Mouse (Mus musculus): Measurements from ENCODE around the gene Padi2.
A peak's percentile ranks its signal among the peaks of the same experiment; 100 is the strongest.

Gene Padi2

GRCm38 (mm10) chr4:140960781-140961466, 54.8 kb downstream of the Padi2 start, which contains the start of gene Sdhb:
Gene Sdhb (plus strand): TSS chr4:140961203.
- peak; percentile 87 to 94 for DNase-seq

DNA sequence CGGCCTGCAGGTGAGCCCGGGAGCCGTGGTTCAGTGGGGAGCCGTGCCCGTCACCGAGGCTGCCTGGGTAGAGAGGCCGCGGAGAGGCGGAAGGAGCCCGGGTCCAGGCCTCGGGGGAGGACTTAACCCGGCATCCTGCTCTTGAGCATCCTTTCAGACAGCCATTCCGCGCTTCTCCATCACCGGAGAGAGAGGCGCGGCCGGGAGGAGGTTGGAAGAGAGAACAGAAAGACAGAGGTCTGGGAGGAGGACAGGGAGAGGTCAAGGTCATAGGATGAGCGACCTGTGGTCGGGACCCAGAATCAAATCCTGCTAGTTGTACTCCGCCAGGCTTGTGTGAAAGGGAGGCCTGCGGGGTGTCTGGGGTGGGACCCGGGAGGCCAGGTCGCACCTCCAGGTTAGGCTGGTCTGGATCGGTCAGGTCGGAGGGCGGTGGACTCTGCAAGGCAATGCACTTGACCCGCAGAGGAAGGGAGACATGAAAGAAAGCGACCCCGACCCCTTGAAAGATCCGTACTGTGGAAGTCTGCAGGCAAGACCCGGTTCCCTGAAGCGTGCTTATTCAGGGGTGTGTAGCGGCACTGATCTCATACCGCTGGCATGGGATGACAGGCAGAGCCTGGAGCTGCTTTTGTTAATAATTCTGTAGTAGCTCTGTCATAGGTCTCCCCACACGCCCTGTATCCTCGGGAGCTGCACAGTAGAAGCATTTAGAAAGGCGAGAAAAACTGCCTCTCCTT, 55.5 kb downstream of the Padi2 start:
- DNase-seq = no peak

- no peak for DNase-seq
These were observed 56.2 kb downstream of the Padi2 start for GRCm38 (mm10) chr4:140962207-140962909.

- DNase-seq = no peak
These were observed 56.8 kb downstream of the Padi2 start for GRCm38 (mm10) chr4:140962950-140963349.

GRCm38 (mm10) chr4:140963941-140964597, 57.9 kb downstream of the Padi2 start:
- no peak for DNase-seq

DNA sequence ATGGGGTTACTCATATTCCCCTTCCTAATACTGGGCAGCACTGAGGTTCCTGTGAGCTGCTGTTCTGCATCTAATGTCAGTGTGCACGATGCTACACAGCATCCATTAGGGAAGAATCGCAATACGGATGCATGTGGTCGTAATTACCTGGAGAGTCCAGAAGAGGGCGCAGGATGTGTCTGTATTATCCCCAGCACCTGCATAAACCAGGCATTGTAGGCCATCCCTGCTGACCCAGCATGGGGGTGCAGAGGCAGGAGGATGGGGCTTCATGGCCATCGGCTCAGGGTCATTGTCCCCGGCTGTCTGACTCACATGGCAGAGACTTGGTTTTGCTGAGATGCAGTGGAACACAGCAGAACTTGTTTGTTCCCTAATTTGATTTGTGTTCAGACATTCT, 58.5 kb downstream of the Padi2 start:
- DNase-seq = peak; percentile 46 to 63

DNA sequence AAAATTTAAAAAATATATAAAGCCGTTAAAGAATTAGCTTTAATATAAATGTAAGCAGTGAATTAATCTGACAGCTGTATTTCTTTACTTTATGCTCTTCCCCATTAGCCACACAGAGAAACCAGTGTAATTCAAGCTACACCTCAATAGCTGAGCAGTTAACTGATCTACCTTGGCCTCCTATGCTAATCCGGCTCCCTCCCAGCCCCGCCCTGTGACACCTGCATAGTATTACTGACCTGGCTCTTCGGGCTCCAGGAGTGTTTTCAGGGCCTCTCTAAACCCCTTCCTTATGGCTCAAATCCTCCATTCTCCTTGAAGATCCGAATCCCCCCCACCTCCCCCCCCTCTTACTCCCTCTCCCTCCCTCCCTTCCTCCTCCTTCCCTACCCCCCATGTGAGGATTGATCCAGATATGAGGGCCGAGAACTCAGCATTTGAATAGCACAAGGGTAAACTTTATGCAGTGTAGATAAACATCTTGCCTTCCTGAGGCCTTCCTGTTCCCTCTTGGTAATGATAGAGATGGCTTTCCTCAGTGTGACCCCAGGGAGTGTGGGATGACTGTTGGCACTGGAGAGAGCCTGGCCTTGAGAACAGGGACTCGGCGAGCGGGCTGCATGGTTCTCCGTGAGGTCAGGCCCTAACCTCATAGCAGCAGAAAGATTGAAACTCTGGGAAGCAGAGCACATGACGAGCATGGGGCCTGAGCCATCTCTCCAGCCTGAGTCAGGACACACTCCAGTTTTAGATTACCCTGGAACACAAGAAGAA, 61.4 kb downstream of the Padi2 start:
- DNase-seq = no peak

- DNase-seq = no peak
These were observed 65.5 kb downstream of the Padi2 start for GRCm38 (mm10) chr4:140971691-140972090.

- DNase-seq = no peak
These were observed 68.3 kb downstream of the Padi2 start for GRCm38 (mm10) chr4:140974408-140974807.

DNA sequence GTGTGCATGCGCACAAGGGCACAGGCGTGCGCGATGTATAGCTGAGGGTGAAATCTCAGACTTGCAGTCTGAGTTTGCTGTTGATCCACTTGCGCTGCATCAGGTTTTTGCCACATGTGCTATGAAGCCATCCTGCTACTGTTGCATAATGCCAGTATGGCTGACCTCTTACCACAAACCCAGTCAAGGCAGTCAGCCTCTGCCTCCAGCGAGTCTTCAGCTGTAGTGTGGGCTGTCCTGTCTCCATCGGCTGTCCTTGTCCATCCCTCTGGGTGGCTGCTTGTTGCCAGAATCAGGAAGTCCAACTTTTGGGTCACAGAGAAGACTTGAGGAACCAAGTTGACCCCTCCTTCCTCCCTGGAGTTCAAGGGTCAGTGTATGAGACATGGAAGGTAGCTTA, 69.2 kb downstream of the Padi2 start:
- no peak for DNase-seq

- DNase-seq = no peak
These were observed 71.1 kb downstream of the Padi2 start for GRCm38 (mm10) chr4:140977278-140977677.

- DNase-seq = no peak
These were observed 71.9 kb downstream of the Padi2 start for GRCm38 (mm10) chr4:140977886-140978692.

DNA sequence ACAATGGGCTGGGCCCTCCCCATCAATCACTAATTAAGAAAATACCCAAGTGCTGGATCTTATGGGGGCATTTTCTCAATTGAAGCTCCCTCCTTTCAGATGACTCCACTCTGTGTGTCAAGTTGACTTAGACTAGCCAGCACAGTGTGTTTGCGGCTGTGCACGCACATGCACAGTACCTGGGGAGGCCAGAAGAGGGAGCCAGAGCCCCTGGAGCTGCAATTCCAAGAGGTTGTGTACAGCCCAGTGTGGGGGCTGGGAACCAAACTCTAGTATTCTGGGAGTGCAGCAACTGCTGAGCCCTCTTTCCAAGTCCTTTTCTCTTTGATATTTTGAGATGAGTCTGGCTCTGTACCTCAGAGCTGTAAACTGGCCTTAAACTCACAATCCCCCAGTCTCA, 75.5 kb downstream of the Padi2 start:
- no peak for DNase-seq

- DNase-seq = no peak
These were observed 76.7 kb downstream of the Padi2 start for GRCm38 (mm10) chr4:140982808-140983207.

DNA sequence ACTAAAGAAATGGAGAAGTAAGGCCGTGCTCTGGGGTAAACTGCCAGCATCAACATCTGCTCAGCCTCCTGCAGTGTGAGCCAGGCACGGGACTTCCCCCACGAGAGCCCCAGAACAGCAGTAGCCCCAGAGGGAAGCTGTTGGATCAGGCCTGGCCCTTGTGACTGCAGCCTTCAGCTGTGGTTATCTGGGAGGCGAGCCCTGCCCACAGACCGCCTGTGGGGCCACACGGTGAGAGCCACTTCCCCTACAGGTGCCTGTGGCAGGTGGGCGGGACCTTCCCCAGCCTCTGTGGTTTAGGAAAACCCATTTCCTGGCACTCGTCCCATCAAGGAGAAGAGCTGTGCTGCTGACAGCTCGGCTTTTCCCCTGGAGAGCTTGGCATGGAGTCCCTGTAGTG, 77.3 kb downstream of the Padi2 start:
- peak; percentile 68 to 75 for DNase-seq

DNA sequence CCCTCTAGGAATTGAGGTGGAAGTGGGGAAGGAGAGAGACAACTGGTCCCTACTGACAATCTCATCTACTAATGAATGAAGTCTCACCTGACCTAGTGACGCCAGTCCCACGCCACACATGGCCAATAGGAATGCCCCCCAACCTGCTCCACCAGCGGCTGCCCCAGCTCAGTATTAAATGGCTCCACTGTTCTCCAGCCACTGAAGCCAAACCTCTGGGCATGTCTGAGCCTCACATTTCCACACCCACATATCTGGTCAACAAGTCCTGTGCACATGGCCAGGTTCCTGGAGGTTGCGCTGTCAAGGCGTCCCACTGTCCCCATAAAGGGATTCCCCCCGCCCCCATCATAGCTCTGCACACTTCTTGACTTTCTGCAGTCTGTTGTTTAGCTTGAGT, 78.4 kb downstream of the Padi2 start:
- no peak for DNase-seq

DNA sequence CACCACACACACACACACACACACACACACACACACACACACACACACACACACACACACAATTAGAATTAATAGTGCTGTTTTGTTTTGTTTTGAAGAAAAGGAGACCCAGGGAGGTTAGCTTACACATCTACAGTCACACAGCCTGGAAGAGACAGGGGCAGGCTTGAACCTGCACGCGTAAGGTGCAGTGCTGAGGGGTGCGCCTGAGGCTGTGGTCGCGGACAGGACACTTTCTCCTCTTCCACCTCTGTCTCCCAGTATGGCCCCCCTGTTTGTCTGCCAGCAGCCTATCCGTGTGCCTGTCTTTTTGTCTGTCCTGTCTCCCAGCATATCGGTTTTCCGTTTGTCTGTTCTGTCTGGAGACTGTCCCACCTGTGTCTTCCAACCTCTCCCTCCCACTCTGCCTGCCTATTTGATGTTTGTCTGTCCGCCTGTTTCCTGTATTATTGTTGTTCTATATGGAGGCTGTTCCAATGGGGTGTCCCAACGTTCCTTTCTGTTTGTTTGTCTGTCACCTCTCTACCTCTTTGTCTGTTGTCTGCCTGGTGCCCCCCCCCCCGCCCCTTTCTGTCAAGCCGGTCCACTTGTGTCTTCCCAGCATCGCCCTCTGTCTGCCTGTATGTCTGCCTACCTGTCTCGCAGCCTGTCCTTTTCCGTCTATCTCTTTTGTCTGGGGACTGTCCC, 80.0 kb downstream of the Padi2 start:
- DNase-seq = no peak

- DNase-seq = peak; percentile 80 to 94
These were observed 80.7 kb downstream of the Padi2 start, which contains the start of gene Atp13a2 for GRCm38 (mm10) chr4:140986711-140987395. Gene Atp13a2 (plus strand): TSS chr4:140986873.

GRCm38 (mm10) chr4:140987476-140987875, 81.3 kb downstream of the Padi2 start:
- peak in 1 of 2 experiments; percentile 18 for DNase-seq

- peak; percentile 30 to 33 for DNase-seq
These were observed 82.7 kb downstream of the Padi2 start for GRCm38 (mm10) chr4:140988706-140989290.

All from spleen, adult 18-20 months (tissue).